Mouse (Mus musculus) testis, adult 2 months (tissue): ENCODE results near the gene Draxin. TPM values are rescaled to one million over a fixed set of nuclear protein-coding genes. Genes with fewer than 3 reads are reported as not detected.

Experiments
- H3K27ac ChIP-seq: fragments of 200-500 bp; 2 replicates; pipeline ENCODE4 v1.5.1; 2012; ENCODE audit warnings: low read depth, low read length; ENCODE audit not compliant: control insufficient read depth, insufficient read depth
- H3K27me3 ChIP-seq: fragments of 200-500 bp; 2 replicates; pipeline ENCODE4 v1.6.1; 2012; ENCODE audit warnings: mild to moderate bottlenecking, low read length, moderate library complexity; ENCODE audit not compliant: control insufficient read depth, insufficient read depth
- H3K36me3 ChIP-seq: fragments of 200-500 bp; 2 replicates; pipeline ENCODE4 v1.6.1; 2012; ENCODE audit warnings: mild to moderate bottlenecking, low read length; ENCODE audit not compliant: control insufficient read depth, insufficient read depth
- H3K4me1 ChIP-seq: fragments of 200-500 bp; 2 replicates; pipeline ENCODE4 v1.6.1; 2012; ENCODE audit warnings: low read length; ENCODE audit not compliant: control insufficient read depth, insufficient read depth
- H3K4me3 ChIP-seq: fragments of 200-500 bp; 2 replicates; pipeline ENCODE4 v1.5.1; 2012; ENCODE audit warnings: low read depth, mild to moderate bottlenecking, low read length, moderate library complexity, mixed read lengths; ENCODE audit not compliant: control insufficient read depth
- CTCF ChIP-seq: fragments of 200-500 bp; IDR thresholded peaks from 2 replicates; pipeline ENCODE4 v1.5.1; 2012; ENCODE audit warnings: low read depth, mild to moderate bottlenecking, inconsistent platforms, low read length, moderate library complexity; ENCODE audit not compliant: control insufficient read depth, insufficient read depth, insufficient replicate concordance
- POLR2A ChIP-seq: fragments of 200-500 bp; IDR thresholded peaks from 2 replicates; pipeline ENCODE4 v1.6.1; 2012; ENCODE audit warnings: low read depth, mild to moderate bottlenecking, inconsistent platforms, low read length, moderate library complexity; ENCODE audit not compliant: control insufficient read depth
- polyA plus RNA-seq: library from polyadenylated mRNA; depleted of rRNA; stranded (reverse); fragments of >200 nt; gene quantifications from 2 replicates; pipeline ENCODE4 v1.2.3, GENCODE M21; 2012

Draxin gene
- polyA plus RNA-seq, 1 experiment: 0.32 TPM

- Histone ChIP-seq H3K36me3 (no peaks in the 10 kb centered on the region), H3K4me3 (no peak overlapping the region), H3K27me3 (no peaks in the 10 kb centered on the region), H3K4me1 (no peaks in the 10 kb centered on the region; the same call in 1 of the 2 replicates), H3K27ac (no peak overlapping the region)
- TF ChIP-seq CTCF (no peak), POLR2A (no peak)
Observed at GRCm38 (mm10) chr4:148137503-148137902, 7.0 kb upstream of the Draxin start.

- no peaks in the 10 kb centered on the region for H3K36me3 ChIP-seq
- peaks cover 6% of the 10 kb centered on the region for H3K4me1 ChIP-seq
- TF ChIP-seq POLR2A (no peak), CTCF (no peak)
- H3K4me3 ChIP-seq: no peak overlapping the region
- no peaks in the 10 kb centered on the region for H3K27me3 ChIP-seq
- no peak overlapping the region for H3K27ac ChIP-seq
Observed at GRCm38 (mm10) chr4:148134988-148135387, 4.5 kb upstream of the Draxin start.

- no peaks in the 10 kb centered on the region for H3K36me3 ChIP-seq
- peaks cover 6% of the 10 kb centered on the region for H3K4me1 ChIP-seq
- H3K4me3 ChIP-seq: peak overlapping the region; percentile 34; the same call in 1 of the 2 replicates
- H3K27ac ChIP-seq: no peak overlapping the region
- H3K27me3 ChIP-seq: no peaks in the 10 kb centered on the region
- TF ChIP-seq POLR2A: no peak
- TF ChIP-seq CTCF: no peak
Observed at GRCm38 (mm10) chr4:148131497-148132081, 1.1 kb upstream of the Draxin start.

DNA sequence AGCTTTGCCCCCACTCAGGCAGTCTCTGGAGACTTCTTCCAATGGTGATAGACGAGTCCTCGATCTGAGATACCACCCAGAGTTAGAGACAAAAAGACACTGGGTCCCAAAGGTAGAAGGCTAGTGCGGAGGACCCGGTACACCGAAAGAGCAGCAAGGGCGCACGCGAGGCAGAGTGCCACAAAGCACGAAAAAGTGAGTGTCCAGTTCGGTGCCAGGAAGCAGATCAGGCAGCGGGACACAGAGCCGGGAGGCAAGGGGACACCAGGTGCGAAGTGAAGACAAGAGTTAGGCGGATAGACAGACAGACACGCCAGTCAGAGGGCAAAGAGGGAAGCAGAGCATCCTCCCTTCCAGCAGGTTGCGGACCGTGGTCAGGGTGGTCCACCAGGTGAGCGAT lies 365 bp downstream of the Draxin start, which contains the start of gene Mad2l2:
Gene Mad2l2, plus strand, starts transcription at position 252 of the 400 bp plus-strand sequence.
- no peak within 1 kb of the TSS for H3K27ac ChIP-seq
- TF ChIP-seq CTCF (no peak), POLR2A (no peak)
- peaks cover 6% of the 10 kb centered on the region for H3K4me1 ChIP-seq
- peak within 1 kb of the TSS; percentile 19 for H3K4me3 ChIP-seq
- no peaks in the 10 kb centered on the region for H3K27me3 ChIP-seq
- H3K36me3 ChIP-seq: no peaks in the 10 kb centered on the region

GRCm38 (mm10) chr4:148128672-148129071 lies 1.8 kb downstream of the Draxin start:
- Histone ChIP-seq H3K4me3 (no peak overlapping the region), H3K27me3 (no peaks in the 10 kb centered on the region), H3K27ac (no peak overlapping the region), H3K4me1 (peaks cover 6% of the 10 kb centered on the region), H3K36me3 (no peaks in the 10 kb centered on the region)
- TF ChIP-seq CTCF (no peak), POLR2A (no peak)

DNA sequence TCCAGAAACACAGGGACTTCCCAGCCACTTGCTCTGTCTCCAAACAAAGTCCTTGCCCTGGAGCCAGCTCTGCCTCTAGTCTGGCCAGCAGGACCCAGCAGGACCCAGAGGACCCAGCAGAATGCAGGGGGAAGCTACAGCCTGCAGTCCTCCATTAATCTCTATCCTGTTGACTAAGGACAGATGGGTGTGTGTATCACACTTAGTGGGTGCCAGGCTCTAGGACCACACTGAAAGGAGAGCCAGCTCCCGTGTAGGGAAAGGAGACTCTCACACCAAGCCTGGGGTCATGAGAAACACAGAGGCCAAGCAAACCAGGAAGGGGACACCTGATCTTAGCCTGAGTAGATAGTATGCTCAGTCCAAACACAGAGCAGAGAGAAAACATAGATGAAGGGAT lies 2.3 kb downstream of the Draxin start:
- no peak for TF ChIP-seq CTCF
- TF ChIP-seq POLR2A: no peak
- H3K27ac ChIP-seq: no peak overlapping the region
- peaks cover 6% of the 10 kb centered on the region for H3K4me1 ChIP-seq
- no peak overlapping the region for H3K4me3 ChIP-seq
- no peaks in the 10 kb centered on the region for H3K27me3 ChIP-seq
- H3K36me3 ChIP-seq: no peaks in the 10 kb centered on the region

- no peaks in the 10 kb centered on the region for H3K36me3 ChIP-seq
- no peaks in the 10 kb centered on the region for H3K4me1 ChIP-seq
- no peak overlapping the region for H3K27ac ChIP-seq
- no peak overlapping the region for H3K4me3 ChIP-seq
- H3K27me3 ChIP-seq: no peaks in the 10 kb centered on the region
- TF ChIP-seq POLR2A (no peak), CTCF (no peak)
Observed at GRCm38 (mm10) chr4:148122694-148123066, 7.8 kb downstream of the Draxin start.

GRCm38 (mm10) chr4:148121982-148122693 lies 8.4 kb downstream of the Draxin start:
- no peaks in the 10 kb centered on the region for H3K36me3 ChIP-seq
- no peaks in the 10 kb centered on the region for H3K27me3 ChIP-seq
- H3K4me3 ChIP-seq: no peak overlapping the region
- H3K4me1 ChIP-seq: no peaks in the 10 kb centered on the region
- TF ChIP-seq POLR2A (no peak), CTCF (no peak)
- H3K27ac ChIP-seq: no peak overlapping the region
